Mouse (Mus musculus): ENCODE measurements around the gene Pfdn6. TPM values are rescaled to one million over a fixed set of nuclear protein-coding genes. Genes with fewer than 3 reads are reported as not detected.

Gene Pfdn6
- polyA plus RNA-seq, 1 experiment from 2014 or later: 190 TPM

DNA sequence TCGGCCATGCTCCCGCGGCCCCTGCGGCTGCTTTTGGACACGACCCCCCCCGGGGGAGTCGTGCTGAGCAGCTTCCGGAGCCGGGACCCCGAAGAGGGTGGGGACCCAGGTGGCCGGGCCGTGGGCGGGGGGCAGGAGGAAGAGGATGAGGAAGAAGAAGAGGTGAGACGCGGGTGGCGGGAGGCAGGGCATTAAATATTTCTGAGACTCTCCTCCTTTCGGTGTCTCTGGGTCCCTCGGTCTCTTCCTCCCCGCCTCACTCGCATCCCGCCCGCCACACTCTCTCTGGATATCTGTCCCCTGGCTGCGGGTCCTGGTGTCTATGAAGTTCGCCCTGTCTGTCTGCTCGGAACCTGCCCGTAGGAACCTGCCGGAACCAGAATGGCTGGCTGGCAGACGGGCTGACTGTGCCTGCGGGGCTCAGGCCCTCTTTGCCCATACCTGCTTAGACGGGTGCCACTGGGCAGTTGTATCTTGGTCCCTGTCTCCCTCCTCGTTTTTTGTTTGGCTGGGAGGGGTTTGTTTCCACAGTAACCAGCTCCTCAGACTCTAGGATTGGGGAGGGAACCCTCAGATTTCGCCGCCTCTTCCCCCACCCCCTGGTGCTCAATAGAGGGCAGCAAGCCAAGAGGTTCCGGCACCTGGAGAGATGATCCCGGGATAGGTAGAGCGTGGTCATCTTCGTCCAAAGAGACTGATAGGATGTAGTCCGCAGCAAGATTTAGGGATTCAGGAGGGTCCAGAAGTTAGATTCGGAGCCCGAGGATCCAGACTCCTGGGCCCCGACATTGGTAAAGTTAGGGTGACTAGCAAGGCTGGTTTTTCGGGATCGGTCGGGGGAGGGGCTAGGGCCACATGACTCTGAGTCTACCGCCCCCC is 9.6 kb downstream of the Pfdn6 start:
- Histone ChIP-seq H3K4me1 (peaks cover 18% of the 10 kb centered on the region), H3K9ac (peak overlapping the region; percentile 89), H3K9me3 (no peaks in the 10 kb centered on the region), H3K4me2 (peak overlapping the region; percentile 99), H3K4me3 (peak overlapping the region; percentile 92), H3K36me3 (peaks cover 52% of the 10 kb centered on the region), H3K27me3 (no peaks in the 10 kb centered on the region), H3K27ac (peak overlapping the region; percentile 95)
- no peak for ATAC-seq (ENCODE audit: insufficient number of reproducible peaks, insufficient read depth, low FRiP score, low TSS enrichment, low read depth)
- 1% methylated on average over 45 of the region's 45 CpGs for WGBS

DNA sequence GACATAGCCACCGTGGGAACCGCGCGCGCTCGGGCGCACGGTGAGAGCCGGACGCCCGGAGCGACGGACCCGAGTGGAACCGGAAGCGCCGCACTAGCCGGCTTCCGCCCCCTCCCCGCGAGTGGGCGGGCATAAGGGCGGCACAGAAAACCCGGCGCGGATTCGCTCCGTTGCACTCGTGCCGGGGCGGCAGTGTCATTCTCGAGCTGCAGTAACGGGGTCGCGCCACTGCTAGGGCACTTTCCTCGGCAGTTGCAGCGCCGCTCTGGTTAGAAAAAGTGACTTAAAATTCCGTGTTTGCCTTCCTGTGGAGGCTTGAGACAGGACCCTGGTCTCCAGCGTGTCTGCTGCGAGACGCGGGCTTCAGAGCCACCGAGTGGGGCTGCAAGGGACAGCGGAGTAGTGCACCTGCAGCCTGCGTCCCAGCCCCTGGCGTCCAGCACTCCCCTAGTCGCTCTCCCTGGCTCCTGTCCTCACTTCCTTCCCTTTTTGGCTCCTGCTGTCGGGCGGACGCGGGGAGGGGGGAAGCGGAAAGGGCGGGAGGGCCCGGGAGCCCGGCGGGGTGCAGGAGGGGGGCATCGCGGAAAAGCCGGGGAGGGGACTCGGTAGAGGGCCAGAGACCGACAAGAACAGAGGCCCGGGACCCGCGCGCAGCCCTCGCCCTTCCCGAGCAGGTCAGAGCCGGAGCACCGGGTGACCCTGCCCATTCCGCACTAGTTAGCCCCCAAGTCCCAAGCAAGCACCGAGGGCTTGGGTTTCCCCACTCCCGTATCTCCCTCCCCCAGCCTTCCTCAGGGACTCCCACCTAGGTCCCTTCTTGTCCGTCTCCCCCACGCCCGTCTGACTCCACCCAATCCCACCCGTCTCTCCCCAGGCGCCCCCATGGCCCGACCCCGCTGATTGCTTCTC is 10.5 kb downstream of the Pfdn6 start, which contains the start of gene Rgl2:
Gene Rgl2 (plus strand): TSS at position 173 of the 909 bp plus-strand sequence.
- peak within 1 kb of the TSS; percentile 92 for H3K4me3 ChIP-seq
- H3K9ac ChIP-seq: peak within 1 kb of the TSS; percentile 89
- peak within 1 kb of the TSS; percentile 99 for H3K4me2 ChIP-seq
- H3K4me1 ChIP-seq: peaks cover 18% of the 10 kb centered on the region
- peak; percentile 74 for ATAC-seq (ENCODE audit: insufficient number of reproducible peaks, insufficient read depth, low FRiP score, low TSS enrichment, low read depth)
- H3K36me3 ChIP-seq: peaks cover 51% of the 10 kb centered on the region
- H3K27me3 ChIP-seq: no peaks in the 10 kb centered on the region
- no peaks in the 10 kb centered on the region for H3K9me3 ChIP-seq
- WGBS: under 1% methylated on average over 78 of the region's 80 CpGs
- peak within 1 kb of the TSS; percentile 95 for H3K27ac ChIP-seq

DNA sequence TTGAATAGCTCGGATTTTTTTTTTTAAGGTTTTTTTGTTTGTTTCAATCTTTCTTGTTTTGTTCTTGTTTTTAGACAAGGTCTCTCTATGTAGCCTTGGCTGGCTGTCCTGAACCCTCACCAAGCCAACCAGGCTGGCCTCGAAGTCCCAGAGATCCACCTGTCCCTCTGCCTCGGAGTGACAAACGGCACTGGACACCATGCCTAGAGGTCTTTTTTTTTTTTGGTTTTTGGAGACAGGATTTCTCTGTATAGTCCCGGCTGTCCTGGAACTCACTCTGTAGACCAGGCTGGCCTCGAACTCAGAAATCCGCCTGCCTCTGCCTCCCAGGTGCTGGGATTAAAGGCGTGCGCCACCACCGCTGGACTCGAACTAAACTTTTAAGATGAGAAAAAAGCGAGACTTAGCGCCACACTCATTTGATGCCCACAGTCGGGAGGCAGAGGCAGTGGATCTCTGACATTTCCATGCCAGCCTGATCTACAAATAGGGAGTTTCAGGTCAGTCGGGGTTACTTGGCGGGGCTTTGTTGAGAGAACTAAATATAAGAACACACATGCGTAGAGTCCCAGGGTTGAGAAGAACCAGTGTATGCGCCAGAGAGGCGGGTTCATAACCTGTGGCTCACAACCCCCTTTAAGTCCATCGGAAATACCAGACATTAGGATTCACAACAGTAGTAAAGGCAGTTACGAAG is 11.7 kb downstream of the Pfdn6 start:
- H3K4me2 ChIP-seq: peak overlapping the region; percentile 99
- H3K9me3 ChIP-seq: no peaks in the 10 kb centered on the region
- peaks cover 18% of the 10 kb centered on the region for H3K4me1 ChIP-seq
- peak overlapping the region; percentile 89 for H3K9ac ChIP-seq
- peaks cover 40% of the 10 kb centered on the region for H3K36me3 ChIP-seq
- WGBS: 60% methylated on average over 21 of the region's 21 CpGs
- ATAC-seq (ENCODE audit: insufficient number of reproducible peaks, insufficient read depth, low FRiP score, low TSS enrichment, low read depth): no peak
- H3K27ac ChIP-seq: no peak overlapping the region
- no peaks in the 10 kb centered on the region for H3K27me3 ChIP-seq
- peak overlapping the region; percentile 92 for H3K4me3 ChIP-seq

DNA sequence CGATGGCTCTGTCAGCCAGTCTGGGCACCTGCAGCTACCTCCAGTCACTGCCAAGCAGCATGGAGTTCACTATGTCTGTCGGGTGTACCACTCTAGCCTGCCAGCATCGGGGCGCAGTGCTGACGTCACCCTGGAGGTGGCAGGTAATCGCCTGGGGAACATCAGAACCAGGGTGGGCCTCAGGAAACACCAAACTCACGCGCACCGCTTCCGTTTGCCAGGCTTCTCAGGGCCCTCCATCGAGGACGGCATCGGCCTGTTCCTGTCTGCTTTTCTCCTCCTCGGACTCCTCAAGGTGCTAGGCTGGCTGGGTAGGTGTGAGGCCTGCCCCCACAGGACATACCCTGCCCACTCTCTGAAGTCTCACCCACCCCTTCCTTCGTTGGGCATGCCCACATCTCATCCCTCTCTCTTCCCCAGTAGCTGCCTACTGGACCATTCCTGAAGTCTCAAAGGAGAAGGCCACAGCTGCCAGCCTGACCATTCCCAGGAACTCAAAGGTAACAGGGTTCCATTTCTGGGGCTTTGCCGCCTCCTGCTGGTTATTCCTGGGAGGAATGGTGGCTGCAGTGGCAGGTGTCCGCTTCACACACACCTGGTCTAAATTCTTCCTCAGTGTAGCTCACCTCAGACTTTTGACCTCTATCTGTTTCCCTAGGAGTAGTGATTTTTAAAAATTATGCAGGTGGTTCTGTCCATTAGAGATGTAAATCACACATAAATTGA is 13.8 kb downstream of the Pfdn6 start:
- ATAC-seq (ENCODE audit: insufficient number of reproducible peaks, insufficient read depth, low FRiP score, low TSS enrichment, low read depth): no peak
- peaks cover 16% of the 10 kb centered on the region for H3K4me1 ChIP-seq
- no peaks in the 10 kb centered on the region for H3K27me3 ChIP-seq
- 76% methylated on average over 17 of the region's 17 CpGs for WGBS
- H3K4me2 ChIP-seq: no peak overlapping the region
- peaks cover 28% of the 10 kb centered on the region for H3K36me3 ChIP-seq
- H3K9me3 ChIP-seq: no peaks in the 10 kb centered on the region
- no peak overlapping the region for H3K4me3 ChIP-seq
- no peak overlapping the region for H3K27ac ChIP-seq
- no peak overlapping the region for H3K9ac ChIP-seq

DNA sequence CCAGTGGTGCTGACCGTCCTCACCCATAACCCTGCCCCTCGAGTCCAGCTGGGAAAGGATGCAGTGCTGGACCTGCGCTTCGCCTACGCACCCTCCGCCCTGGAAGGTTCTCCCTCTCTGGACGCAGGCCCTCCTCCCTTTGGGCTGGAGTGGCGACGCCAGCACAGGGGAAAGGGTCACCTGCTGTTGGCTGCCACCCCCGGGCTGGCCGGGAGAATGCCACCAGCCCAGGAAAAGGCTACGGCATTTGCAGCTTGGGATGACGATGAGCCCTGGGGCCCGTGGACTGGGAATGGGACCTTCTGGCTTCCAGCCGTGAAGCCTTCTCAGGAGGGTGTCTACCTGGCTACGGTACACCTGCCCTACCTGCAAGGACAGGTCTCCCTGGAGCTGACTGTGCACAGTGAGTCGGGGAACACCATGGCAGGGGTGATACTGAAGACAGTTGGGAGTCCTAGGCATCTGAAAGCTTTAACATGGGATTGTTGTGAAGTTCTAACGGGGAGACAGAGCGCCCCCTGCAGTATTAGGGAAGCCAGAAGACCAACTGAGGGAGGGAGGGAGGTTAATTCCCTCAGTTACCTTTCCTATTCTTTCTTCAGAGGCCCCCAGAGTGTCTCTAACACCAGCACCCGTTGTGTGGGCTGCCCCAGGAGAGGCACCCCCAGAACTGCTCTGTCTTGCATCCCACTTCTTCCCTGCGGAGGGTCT is 14.6 kb downstream of the Pfdn6 start:
- WGBS: 82% methylated on average over 21 of the region's 21 CpGs
- Histone ChIP-seq H3K9ac (no peak overlapping the region), H3K36me3 (peaks cover 28% of the 10 kb centered on the region), H3K4me3 (no peak overlapping the region), H3K27me3 (no peaks in the 10 kb centered on the region), H3K27ac (no peak overlapping the region), H3K9me3 (no peaks in the 10 kb centered on the region), H3K4me1 (peaks cover 15% of the 10 kb centered on the region), H3K4me2 (no peak overlapping the region)
- ATAC-seq (ENCODE audit: insufficient number of reproducible peaks, insufficient read depth, low FRiP score, low TSS enrichment, low read depth): no peak

DNA sequence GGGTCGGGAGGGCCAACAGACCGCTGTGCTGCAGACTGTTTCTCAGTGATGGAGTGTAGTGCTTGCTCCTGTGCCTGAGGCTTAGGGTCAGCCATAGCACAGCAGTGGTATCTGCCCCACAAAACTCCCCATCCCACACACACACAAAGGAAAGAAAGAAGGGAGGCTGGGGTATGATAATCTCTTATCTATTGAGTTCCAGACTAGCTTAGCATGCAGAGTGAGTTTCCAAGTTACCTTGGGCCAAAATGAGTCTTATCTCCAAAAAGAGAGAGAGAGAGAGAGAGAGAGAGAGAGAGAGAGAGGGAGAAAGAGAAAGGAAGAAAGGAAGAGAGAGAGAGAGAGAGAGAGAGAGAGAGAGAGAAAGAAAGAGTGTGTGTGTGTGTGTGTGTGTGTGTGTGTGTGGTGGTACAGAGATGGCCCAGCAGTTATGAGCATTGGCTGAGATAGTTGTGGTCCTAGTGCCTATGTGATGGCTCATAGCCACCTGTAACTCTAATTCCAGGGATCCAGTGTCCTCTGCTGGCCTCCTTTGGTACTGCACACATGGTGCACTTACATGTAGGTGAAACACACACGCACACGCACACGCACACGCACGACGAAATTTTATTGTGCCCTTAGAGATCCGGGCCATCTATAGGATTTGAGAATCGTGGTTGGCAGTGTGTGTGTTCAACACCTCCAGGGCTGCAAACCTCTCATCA is 15.4 kb downstream of the Pfdn6 start:
- Histone ChIP-seq H3K4me2 (no peak overlapping the region), H3K27ac (no peak overlapping the region), H3K9ac (0 out of 2 replicates have a peak overlapping the region, but pooled peaks have one; percentile 16), H3K4me3 (no peak overlapping the region), H3K36me3 (peaks cover 28% of the 10 kb centered on the region), H3K27me3 (no peaks in the 10 kb centered on the region), H3K4me1 (peaks cover 21% of the 10 kb centered on the region), H3K9me3 (no peaks in the 10 kb centered on the region)
- ATAC-seq (ENCODE audit: insufficient number of reproducible peaks, insufficient read depth, low FRiP score, low TSS enrichment, low read depth): no peak
- 84% methylated on average over 10 of the region's 10 CpGs for WGBS

DNA sequence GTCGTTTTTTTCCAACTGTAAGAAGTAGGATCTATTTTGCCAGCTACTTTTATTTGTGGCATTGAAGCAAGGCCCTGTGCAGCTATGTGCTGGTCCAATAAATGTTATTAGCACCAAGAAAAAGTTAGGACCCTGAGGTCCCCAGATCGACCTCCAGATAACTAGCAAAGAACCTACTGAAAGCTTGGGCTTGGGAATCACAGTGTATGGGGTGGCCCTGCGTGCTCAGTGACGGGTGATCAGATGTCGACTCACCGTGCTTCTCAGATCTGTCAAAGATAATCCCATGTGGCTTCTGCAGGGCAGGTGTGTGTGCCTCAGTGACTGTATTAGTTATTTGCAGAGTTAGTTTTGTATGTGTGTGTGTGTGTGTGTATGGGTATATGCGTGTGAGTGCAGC is 18.8 kb downstream of the Pfdn6 start:
- H3K36me3 ChIP-seq: peaks cover 31% of the 10 kb centered on the region
- ATAC-seq (ENCODE audit: insufficient number of reproducible peaks, insufficient read depth, low FRiP score, low TSS enrichment, low read depth): no peak
- H3K27me3 ChIP-seq: no peaks in the 10 kb centered on the region
- H3K4me3 ChIP-seq: peak overlapping the region; percentile 68; the same call in 1 of the 2 replicates
- 80% methylated on average over 7 of the region's 7 CpGs for WGBS
- peaks cover 39% of the 10 kb centered on the region for H3K4me1 ChIP-seq
- no peak overlapping the region for H3K4me2 ChIP-seq
- 0 out of 2 replicates have a peak overlapping the region, but pooled peaks have one; percentile 21 for H3K9ac ChIP-seq
- H3K9me3 ChIP-seq: no peaks in the 10 kb centered on the region
- no peak overlapping the region for H3K27ac ChIP-seq

DNA sequence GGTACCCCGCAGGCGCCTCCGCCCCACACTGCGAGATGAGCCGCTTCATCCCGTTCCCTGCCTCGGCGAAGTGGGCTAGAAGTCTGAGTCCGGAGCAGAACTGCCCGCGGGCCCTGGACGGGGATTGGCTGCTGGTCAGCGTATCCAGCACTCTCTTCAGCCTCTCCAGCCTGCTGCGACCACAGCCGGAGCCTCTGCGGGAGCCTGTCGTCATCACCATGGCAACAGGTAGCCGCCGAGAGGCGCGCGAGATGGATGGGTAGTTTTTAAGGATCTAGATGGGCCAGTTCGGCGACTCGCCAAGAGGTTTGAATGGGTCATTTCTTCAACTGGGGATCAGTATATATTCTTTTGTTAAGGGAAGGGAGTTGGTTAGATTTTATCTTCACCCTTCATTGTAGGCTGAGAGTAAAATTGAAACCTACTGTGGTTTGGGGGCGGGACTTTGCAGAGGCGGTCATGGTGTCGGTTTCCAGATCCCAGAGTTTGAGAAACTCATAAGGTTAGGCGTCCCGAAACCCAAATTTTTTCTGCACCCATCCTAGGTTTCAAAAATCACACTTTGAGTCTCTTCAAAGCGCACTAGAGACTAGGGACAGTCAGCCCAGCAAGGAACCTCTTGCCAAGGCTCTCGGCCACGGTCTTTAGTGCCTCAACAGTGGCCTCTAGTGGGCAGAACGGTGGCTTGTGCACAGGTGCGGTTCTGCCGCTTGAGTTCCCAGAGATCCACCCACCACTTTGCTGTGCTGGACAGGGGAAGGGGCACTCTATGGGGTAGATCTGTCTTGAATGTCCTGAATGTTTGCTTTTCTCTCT is 19.7 kb downstream of the Pfdn6 start:
- peaks cover 40% of the 10 kb centered on the region for H3K4me1 ChIP-seq

More for the DNA sequence above, 19.7 kb downstream of the Pfdn6 start:
- under 1% methylated on average over 36 of the region's 36 CpGs for WGBS
- peak overlapping the region; percentile 99 for H3K4me2 ChIP-seq
- peak overlapping the region; percentile 68 for H3K4me3 ChIP-seq
- peak overlapping the region; percentile 78 for H3K9ac ChIP-seq
- no peaks in the 10 kb centered on the region for H3K9me3 ChIP-seq
- H3K36me3 ChIP-seq: peaks cover 22% of the 10 kb centered on the region
- H3K27me3 ChIP-seq: no peaks in the 10 kb centered on the region
- no peak for ATAC-seq (ENCODE audit: insufficient number of reproducible peaks, insufficient read depth, low FRiP score, low TSS enrichment, low read depth)
- H3K27ac ChIP-seq: 0 out of 2 replicates have a peak overlapping the region, but pooled peaks have one; percentile 69
